In genomic region chr9:71761663-71762062, GRCm38 (mm10) we compare ENCODE assay signal across 20 mouse cellular contexts. TPM values are rescaled to one million over a fixed set of nuclear protein-coding genes. Genes with fewer than 3 reads are reported as not detected.
DNase-seq lines count a peak whose midpoint lies in the region; ATAC-seq and TF ChIP-seq lines count a peak whose summit lies in the region.
"Had no signal": no experiment of that assay in that cellular context is flagged by ENCODE, and none has a peak within 500 bp of the region (broad histone marks: within the 10 kb centered on the region; RNA-seq: fewer than 3 reads in every experiment).

No protein-coding gene starts in this region.

- peaks cover 45% of the 10 kb centered on the region; the same call in 1 of the 2 replicates for H3K79me2 ChIP-seq in liver, adult 2 months (ENCODE audit: control insufficient read depth, insufficient read depth, low read length)

- intact Hi-C loops in gastrocnemius, adult 2 months (cut with DNase I): no loop called here
- intact Hi-C loops in gastrocnemius, postnatal 14 days (cut with DNase I; ENCODE audit: low total_unique reads): no loop called here

- no peak overlapping the region for H3K27ac ChIP-seq in gastrocnemius, adult 2 months
- no peak overlapping the region for H3K27ac ChIP-seq in liver, adult 2 months (replicated peaks; ENCODE audit: insufficient read depth, low read depth, low read length)
- H3K27ac ChIP-seq in liver, embryonic 11.5 days (ENCODE audit: low read depth, low read length): no peak overlapping the region
- H3K27ac ChIP-seq: embryonic facial prominence, embryonic 12.5 days; heart, embryonic 15.5 days; hindbrain, embryonic 10.5 days; liver, embryonic 13.5 days; neural tube, embryonic 13.5 days had no signal

- 82% methylated on average over 4 of the region's 4 CpGs for WGBS in liver, adult 2 months
- 80% methylated on average over 4 of the region's 4 CpGs for WGBS in liver, embryonic 11.5 days

- no peak overlapping the region for H3K4me2 ChIP-seq in liver, embryonic 11.5 days
- H3K4me2 ChIP-seq: liver, embryonic 13.5 days had no signal

- peak; percentile 29; the same call in 1 of the 2 replicates for TF ChIP-seq CTCF in gastrocnemius, adult 2 months (IDR thresholded peaks at IDR 0.05)
- TF ChIP-seq CTCF in liver, adult 2 months (IDR thresholded peaks at IDR 0.05; ENCODE audit: low read depth, low read length): peak; percentile 28; the same call in 1 of the 2 replicates
- TF ChIP-seq CTCF in E14TG2a.4 (conservative IDR thresholded peaks at IDR 0.05; ENCODE audit: low read length): peak; percentile 71
- peak; percentile 43; the same call in 1 of the 2 replicates for TF ChIP-seq CTCF in brain, embryonic 14.5 days (IDR thresholded peaks at IDR 0.05; ENCODE audit: borderline replicate concordance, extremely low read depth, insufficient read depth, insufficient read length)

- no peaks in the 10 kb centered on the region; the same call in 1 of the 2 replicates for H3K9me3 ChIP-seq in liver, embryonic 11.5 days (ENCODE audit: control insufficient read depth, low read length)
- H3K9me3 ChIP-seq in E14TG2a.4 (ENCODE audit: low read length): no peaks in the 10 kb centered on the region
- H3K9me3 ChIP-seq: embryonic facial prominence, embryonic 12.5 days; heart, embryonic 15.5 days; liver, embryonic 13.5 days; neural tube, embryonic 13.5 days had no signal

- peaks cover 13% of the 10 kb centered on the region for H3K4me1 ChIP-seq in liver, adult 2 months (ENCODE audit: control insufficient read depth, insufficient read depth, low read length)
- H3K4me1 ChIP-seq in liver, embryonic 11.5 days (replicated peaks; ENCODE audit: control insufficient read depth, insufficient read depth, low read length): peaks cover 14% of the 10 kb centered on the region
- peaks cover 88% of the 10 kb centered on the region for H3K4me1 ChIP-seq in E14TG2a.4 (replicated peaks; ENCODE audit: low read depth, low read length)

- no peak overlapping the region for H3K9ac ChIP-seq in liver, adult 2 months (ENCODE audit: low read depth, low read length)
- H3K9ac ChIP-seq in liver, embryonic 11.5 days (ENCODE audit: low read depth, low read length): no peak overlapping the region
- H3K9ac ChIP-seq: embryonic facial prominence, embryonic 12.5 days; liver, embryonic 13.5 days had no signal

- H3K27me3 ChIP-seq in liver, adult 2 months (ENCODE audit: control insufficient read depth, insufficient read depth, low read length): no peaks in the 10 kb centered on the region
- no peaks in the 10 kb centered on the region for H3K27me3 ChIP-seq in liver, embryonic 11.5 days (replicated peaks; ENCODE audit: control insufficient read depth, insufficient read depth, low read length)
- peaks cover 21% of the 10 kb centered on the region for H3K27me3 ChIP-seq in E14TG2a.4 (ENCODE audit: insufficient read depth, low read length)
- H3K27me3 ChIP-seq: heart, embryonic 15.5 days; liver, embryonic 13.5 days had no signal

- no peak overlapping the region for H3K4me3 ChIP-seq in gastrocnemius, adult 2 months
- no peak overlapping the region for H3K4me3 ChIP-seq in liver, adult 2 months (ENCODE audit: insufficient read depth, low read depth, low read length)
- no peak overlapping the region for H3K4me3 ChIP-seq in liver, embryonic 11.5 days (ENCODE audit: low read depth, low read length)
- no peak overlapping the region for H3K4me3 ChIP-seq in E14TG2a.4 (replicated peaks; ENCODE audit: low read length)
- H3K4me3 ChIP-seq: embryonic facial prominence, embryonic 12.5 days; heart, embryonic 15.5 days; hindbrain, embryonic 10.5 days; liver, embryonic 13.5 days; neural tube, embryonic 13.5 days had no signal

- no peak for ATAC-seq in liver, embryonic 11.5 days (replicated peaks; ENCODE audit: low FRiP score)
- ATAC-seq: forebrain, embryonic 16.5 days; inflammation-experienced regulatory T-cells, adult 6 months had no signal

- no peak for TF ChIP-seq POLR2A in liver, adult 2 months (IDR thresholded peaks at IDR 0.05; ENCODE audit: extremely low read depth, insufficient read depth, low read length)
- no peak for TF ChIP-seq POLR2A in brain, embryonic 14.5 days (IDR thresholded peaks at IDR 0.05; ENCODE audit: borderline replicate concordance, extremely low read depth, insufficient read depth, insufficient read length, poor library complexity, severe bottlenecking)

- no peak for DNase-seq in gastrocnemius, adult 2 months
- no peak for DNase-seq in gastrocnemius, postnatal 14 days
- peak; percentile 53 for DNase-seq in liver, adult 2 months (ENCODE audit: extremely low read depth, low read depth, low spot score)
- DNase-seq in liver, embryonic 11.5 days (ENCODE audit: low spot score): no peak
- DNase-seq in brain, embryonic 14.5 days (ENCODE audit: low read depth): no peak
- DNase-seq in urinary bladder, postnatal 36 days (ENCODE audit: low spot score in 2 of 2): no peak
- DNase-seq in urinary bladder, postnatal 4 days (ENCODE audit: low spot score in 2 of 2): no peak
- DNase-seq: adrenal gland, adult 2 months; cerebellum, adult 9-10 months; heart, adult 18-20 months; kidney, postnatal 10 days; liver, embryonic 13.5 days; right cerebral cortex, postnatal 25 days had no signal

- no peaks in the 10 kb centered on the region for H3K36me3 ChIP-seq in liver, adult 2 months (ENCODE audit: control insufficient read depth, insufficient read depth, low read length)
- no peaks in the 10 kb centered on the region for H3K36me3 ChIP-seq in liver, embryonic 11.5 days (ENCODE audit: control insufficient read depth, insufficient read depth, low read length)
- no peaks in the 10 kb centered on the region for H3K36me3 ChIP-seq in E14TG2a.4 (ENCODE audit: insufficient read depth, low read length)
- H3K36me3 ChIP-seq: embryonic facial prominence, embryonic 12.5 days; heart, embryonic 15.5 days; hindbrain, embryonic 10.5 days; liver, embryonic 13.5 days; neural tube, embryonic 13.5 days had no signal

RNA-seq across cellular contexts. Expression of gene Cgnl1, which starts 9.7 kb away (rescaled TPM):
- 1 to 10 TPM; 3.5 to 8.1 TPM for total RNA-seq in gastrocnemius, adult 2 months (2021)
- total RNA-seq in gastrocnemius, postnatal 14 days (2021): 1 to 10 TPM; 8.5 to 9.3 TPM
- total RNA-seq in liver, adult 2 months (2014; rRNA removed): 22.4 and 25.0 TPM in 2 replicates
- 16.3 and 17.2 TPM in 2 replicates for polyA plus RNA-seq in liver, adult 2 months (2012; rRNA removed)
- 4.5 and 5.9 TPM in 2 replicates for polyA plus RNA-seq in liver, embryonic 11.5 days (2014; fragmentation: Nextera tagmentation; extraction: Ambion mirVana)
- 3.0 and 8.2 TPM in 2 replicates for polyA plus RNA-seq in brain, embryonic 14.5 days (2012; rRNA removed)
- polyA plus RNA-seq: inflammation-experienced regulatory T-cells, adult 6 months had no signal
